Mouse (Mus musculus): ENCODE measurements around the gene Rora. TPM values are rescaled to one million over a fixed set of nuclear protein-coding genes. Genes with fewer than 3 reads are reported as not detected.

Rora gene
- polyA plus RNA-seq, 1 experiment from 2014 or later, result 4.2 TPM

DNA sequence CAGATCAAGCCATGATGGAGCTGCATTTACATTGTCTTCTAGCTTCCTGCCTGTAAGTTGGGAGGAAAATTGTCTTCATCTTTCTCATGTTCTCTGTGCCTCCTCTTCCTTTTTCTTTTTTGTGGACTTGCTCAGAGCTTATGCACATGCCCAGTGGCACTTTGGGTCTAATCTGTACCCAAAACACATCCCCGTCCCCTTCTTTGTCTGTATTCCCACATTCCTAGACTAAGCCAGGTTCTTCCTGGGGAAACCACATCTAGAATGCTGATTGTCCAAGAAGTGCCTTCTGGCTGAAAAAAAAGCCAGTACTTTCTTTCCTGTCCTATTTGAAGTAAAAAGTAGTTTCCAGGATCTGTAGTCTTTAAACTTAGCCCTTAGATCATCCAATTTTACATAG is 367.9 kb downstream of the Rora start:
- 85% methylated on average over 1 of the region's 1 CpGs for WGBS
- H3K4me1 ChIP-seq (replicated peaks), result peaks cover 11% of the 10 kb centered on the region
- no peaks in the 10 kb centered on the region for H3K9me3 ChIP-seq
- H3K27me3 ChIP-seq (ENCODE audit: insufficient read depth, poor library complexity, severe bottlenecking), result no peaks in the 10 kb centered on the region; the same call in 1 of the 2 replicates
- DNase-seq (ENCODE audit: low spot score), result no peak
- no peak overlapping the region for H3K27ac ChIP-seq
- no peak overlapping the region for H3K4me3 ChIP-seq
- no peaks in the 10 kb centered on the region for H3K36me3 ChIP-seq

DNA sequence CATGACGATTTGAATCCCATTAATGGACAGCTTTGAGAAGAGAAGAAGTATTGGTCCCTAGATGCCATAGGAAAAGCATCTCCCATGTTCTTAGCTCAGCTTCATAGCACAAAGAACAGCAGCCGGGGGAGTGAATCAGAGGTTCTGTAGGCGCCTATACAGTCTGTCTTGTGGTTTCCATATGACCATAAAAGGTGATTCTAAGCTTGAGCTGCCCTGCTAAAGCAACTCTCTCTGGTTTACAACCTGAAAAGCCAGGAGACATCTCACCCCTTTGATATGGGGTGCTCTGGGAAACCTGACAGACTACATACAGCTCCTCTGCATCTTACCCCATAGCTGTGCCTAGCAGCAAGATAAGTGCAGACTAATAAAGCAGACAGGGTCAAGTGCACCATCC is 369.7 kb downstream of the Rora start:
- peaks cover 4% of the 10 kb centered on the region; the same call in 1 of the 2 replicates for H3K27me3 ChIP-seq (ENCODE audit: insufficient read depth, poor library complexity, severe bottlenecking)
- WGBS, result 89% methylated on average over 3 of the region's 3 CpGs
- no peaks in the 10 kb centered on the region for H3K9me3 ChIP-seq
- H3K4me1 ChIP-seq (replicated peaks), result peaks cover 25% of the 10 kb centered on the region
- H3K4me3 ChIP-seq, result no peak overlapping the region
- H3K27ac ChIP-seq, result no peak overlapping the region
- no peak for DNase-seq (ENCODE audit: low spot score)
- H3K36me3 ChIP-seq, result no peaks in the 10 kb centered on the region

DNA sequence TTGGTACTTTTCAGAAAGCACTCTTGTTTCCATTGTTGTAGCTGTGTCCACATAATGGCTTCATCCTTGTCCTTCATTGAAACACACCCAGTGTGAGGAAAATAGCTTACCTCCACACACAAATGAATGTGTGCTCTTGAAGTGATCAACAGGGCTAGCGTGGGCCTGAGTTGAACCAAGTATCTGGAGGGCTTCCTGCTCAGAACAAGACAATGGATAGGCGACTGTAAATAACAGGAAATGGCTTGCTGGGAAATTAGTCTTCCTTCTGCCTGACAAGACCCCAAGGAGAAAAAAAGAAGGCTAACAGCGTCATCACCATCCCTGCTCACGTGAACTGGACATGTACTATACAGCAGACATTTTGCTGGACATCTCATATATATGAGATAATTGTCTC is 374.6 kb downstream of the Rora start:
- Histone ChIP-seq H3K4me1 (replicated peaks) (peaks cover 25% of the 10 kb centered on the region), H3K4me3 (no peak overlapping the region), H3K36me3 (no peaks in the 10 kb centered on the region), H3K27me3 (ENCODE audit: insufficient read depth, poor library complexity, severe bottlenecking) (peaks cover 4% of the 10 kb centered on the region; the same call in 1 of the 2 replicates), H3K9me3 (no peaks in the 10 kb centered on the region), H3K27ac (no peak overlapping the region)
- DNase-seq (ENCODE audit: low spot score), result no peak
- WGBS, result 77% methylated on average over 4 of the region's 4 CpGs

DNA sequence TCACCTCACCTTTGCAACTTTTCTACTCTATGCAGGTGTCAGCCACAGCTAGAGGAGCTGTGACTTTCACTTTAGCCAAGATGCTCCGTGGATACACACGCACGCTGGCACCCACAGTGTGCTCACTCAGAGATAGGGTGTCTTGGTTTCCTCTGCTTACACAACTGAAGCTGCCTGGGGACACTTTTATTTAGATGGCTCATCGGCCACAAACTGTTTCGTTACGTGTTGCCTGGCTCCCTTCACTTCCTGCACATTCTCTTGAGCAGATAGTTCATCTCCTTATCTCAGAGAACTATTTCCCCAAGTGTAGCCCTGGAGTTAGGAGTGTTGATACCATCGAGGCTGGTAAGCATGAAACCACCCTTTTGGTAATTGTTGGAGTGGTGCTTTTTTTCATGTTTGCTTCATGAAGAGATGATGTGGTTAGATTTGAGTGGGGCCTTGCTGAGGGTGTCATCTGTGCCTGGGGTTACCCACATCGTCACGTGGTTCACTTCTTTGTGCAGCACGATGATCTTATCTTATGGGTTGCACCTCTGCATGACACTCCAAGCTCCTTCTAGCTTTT is 380.8 kb downstream of the Rora start:
- DNase-seq (ENCODE audit: low spot score), result no peak
- H3K36me3 ChIP-seq, result no peaks in the 10 kb centered on the region
- H3K27me3 ChIP-seq (ENCODE audit: insufficient read depth, poor library complexity, severe bottlenecking), result no peaks in the 10 kb centered on the region
- no peak overlapping the region for H3K27ac ChIP-seq
- H3K4me1 ChIP-seq (replicated peaks), result peaks cover 6% of the 10 kb centered on the region
- 92% methylated on average over 10 of the region's 10 CpGs for WGBS
- H3K9me3 ChIP-seq, result 0 out of 2 replicates have a peak, but pooled peaks cover 2% of the 10 kb centered on the region
- no peak overlapping the region for H3K4me3 ChIP-seq

DNA sequence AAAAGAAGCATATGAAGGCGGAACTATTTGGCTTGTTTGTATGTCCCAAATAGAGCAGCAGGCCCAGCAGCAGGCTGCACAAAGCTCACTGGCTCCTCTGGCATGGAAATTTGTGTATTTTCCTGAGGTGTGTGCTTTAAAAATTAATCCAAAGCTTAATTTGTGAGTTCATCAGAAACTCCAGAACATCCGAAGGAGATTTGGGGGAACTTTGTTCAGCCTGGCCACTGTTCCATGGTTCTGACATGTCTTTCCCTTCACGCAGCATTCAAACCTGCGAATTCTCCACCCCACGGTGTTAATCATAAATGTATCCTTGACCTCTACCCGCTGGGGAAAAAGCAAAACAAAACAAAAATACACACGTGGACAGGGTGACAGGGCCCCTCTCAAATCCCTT is 381.9 kb downstream of the Rora start:
- Histone ChIP-seq H3K27me3 (ENCODE audit: insufficient read depth, poor library complexity, severe bottlenecking) (no peaks in the 10 kb centered on the region), H3K4me1 (replicated peaks) (peaks cover 6% of the 10 kb centered on the region), H3K4me3 (no peak overlapping the region), H3K27ac (no peak overlapping the region), H3K36me3 (no peaks in the 10 kb centered on the region), H3K9me3 (0 out of 2 replicates have a peak, but pooled peaks cover 2% of the 10 kb centered on the region)
- DNase-seq (ENCODE audit: low spot score), result no peak
- 84% methylated on average over 7 of the region's 7 CpGs for WGBS

DNA sequence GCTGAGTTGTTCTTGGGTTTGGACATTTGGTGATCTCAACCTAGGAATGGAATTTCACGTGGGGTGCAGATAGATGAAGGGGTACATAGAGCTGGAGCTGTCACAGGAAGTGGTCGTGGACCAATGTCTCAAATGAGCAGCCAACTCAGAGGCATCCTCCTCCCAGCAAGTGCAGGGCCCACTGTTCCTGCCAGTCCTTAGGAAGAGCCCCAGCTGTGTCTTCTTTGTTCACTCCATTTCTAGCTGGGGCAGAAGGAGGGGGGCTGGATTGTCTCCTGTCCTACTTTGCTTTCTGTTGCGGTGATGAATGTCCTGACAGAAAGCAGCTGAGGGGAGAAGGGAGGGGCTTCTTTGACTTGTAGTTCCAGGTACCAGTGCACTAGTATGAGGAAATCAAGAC is 382.7 kb downstream of the Rora start:
- Histone ChIP-seq H3K27ac (no peak overlapping the region), H3K9me3 (0 out of 2 replicates have a peak, but pooled peaks cover 2% of the 10 kb centered on the region), H3K27me3 (ENCODE audit: insufficient read depth, poor library complexity, severe bottlenecking) (no peaks in the 10 kb centered on the region), H3K36me3 (no peaks in the 10 kb centered on the region), H3K4me3 (no peak overlapping the region), H3K4me1 (replicated peaks) (peaks cover 6% of the 10 kb centered on the region)
- no peak for DNase-seq (ENCODE audit: low spot score)
- WGBS, result 35% methylated on average over 3 of the region's 3 CpGs

DNA sequence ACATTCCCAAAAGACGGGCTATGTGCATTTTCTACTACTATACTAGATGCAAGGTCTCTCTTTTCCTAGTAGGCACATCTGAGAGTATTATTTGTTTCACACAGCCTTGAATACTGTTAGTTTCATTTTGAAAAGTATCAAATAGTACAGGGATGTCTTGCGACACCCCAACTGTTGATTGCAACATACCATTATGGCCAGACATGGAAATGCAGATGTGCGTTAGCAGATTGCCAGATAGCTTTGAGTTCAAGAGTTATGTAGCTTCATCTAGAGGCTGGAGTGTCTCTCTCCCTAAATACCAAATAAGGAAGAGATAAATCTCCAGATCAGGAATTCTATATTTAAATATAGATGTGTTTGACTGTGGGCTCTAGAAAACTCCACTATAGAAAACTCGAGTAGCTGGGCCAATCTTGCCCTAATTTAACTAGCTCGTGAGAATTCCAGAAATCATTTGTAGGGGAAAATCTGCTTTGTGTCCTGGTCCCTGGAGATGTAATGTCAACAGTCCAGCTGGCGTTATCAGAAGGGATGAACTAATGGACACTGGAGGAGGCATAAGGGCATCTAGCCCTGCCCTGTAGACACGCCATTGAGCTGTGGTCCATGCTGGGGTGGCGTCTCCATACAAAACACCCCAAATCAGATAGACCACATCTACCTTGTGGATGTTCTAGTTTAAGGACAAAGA is 390.5 kb downstream of the Rora start:
- no peaks in the 10 kb centered on the region for H3K27me3 ChIP-seq (ENCODE audit: insufficient read depth, poor library complexity, severe bottlenecking)
- no peaks in the 10 kb centered on the region for H3K36me3 ChIP-seq
- WGBS, result 87% methylated on average over 8 of the region's 8 CpGs
- no peak for DNase-seq (ENCODE audit: low spot score)
- H3K4me1 ChIP-seq (replicated peaks), result no peaks in the 10 kb centered on the region
- H3K9me3 ChIP-seq, result 0 out of 2 replicates have a peak, but pooled peaks cover under 1% of the 10 kb centered on the region
- H3K4me3 ChIP-seq, result no peak overlapping the region
- no peak overlapping the region for H3K27ac ChIP-seq

DNA sequence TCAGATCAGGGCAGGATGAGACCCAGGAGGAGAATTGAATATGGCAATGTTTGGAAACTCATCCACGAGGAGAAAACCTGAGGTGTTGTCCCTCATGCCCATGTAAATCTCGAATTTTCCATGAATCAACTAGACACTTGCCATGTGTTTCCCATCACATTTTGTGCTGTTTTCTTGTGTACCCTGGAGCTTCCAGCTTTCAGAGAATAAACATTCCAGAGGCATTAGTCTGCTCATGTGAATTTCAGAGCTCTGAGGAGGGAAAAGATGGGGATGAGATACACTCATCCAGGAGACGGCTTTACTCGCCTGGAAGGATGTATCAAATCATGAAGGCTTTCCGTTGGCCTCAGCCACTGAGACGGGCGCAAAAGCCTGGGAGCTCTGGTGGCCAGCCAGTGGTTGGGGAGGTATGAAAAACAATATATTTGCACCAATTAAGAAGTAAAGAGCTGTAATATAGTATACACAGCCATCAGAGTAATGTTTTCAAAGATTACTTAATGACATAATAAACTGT is 391.1 kb downstream of the Rora start:
- DNase-seq (ENCODE audit: low spot score), result no peak
- WGBS, result 92% methylated on average over 7 of the region's 7 CpGs
- no peaks in the 10 kb centered on the region for H3K9me3 ChIP-seq
- no peaks in the 10 kb centered on the region for H3K4me1 ChIP-seq (replicated peaks)
- no peaks in the 10 kb centered on the region for H3K36me3 ChIP-seq
- H3K27me3 ChIP-seq (ENCODE audit: insufficient read depth, poor library complexity, severe bottlenecking), result no peaks in the 10 kb centered on the region
- H3K27ac ChIP-seq, result no peak overlapping the region
- no peak overlapping the region for H3K4me3 ChIP-seq

DNA sequence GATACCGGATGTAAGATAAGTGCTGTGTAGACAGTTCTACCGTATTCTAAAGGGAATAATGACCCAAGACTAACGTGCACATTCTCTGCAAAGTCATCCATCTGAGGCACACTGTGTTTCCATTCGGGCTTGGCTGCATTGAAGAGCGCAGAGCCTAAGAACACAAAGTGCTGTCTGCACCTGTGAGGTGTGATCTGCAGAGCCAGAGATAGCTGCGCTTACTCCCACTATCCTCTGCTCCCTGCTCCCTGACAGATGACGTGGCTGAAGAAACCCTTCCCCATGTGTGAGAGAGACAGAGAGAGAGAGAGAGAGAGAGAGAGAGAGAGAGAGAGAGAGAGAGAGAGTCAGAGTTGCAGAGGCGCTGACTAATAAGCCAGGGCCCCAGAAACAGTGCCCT is 392.3 kb downstream of the Rora start:
- no peak for DNase-seq (ENCODE audit: low spot score)
- whole genome bisulfite sequencing, result 89% methylated on average over 8 of the region's 8 CpGs
- no peaks in the 10 kb centered on the region for H3K27me3 ChIP-seq (ENCODE audit: insufficient read depth, poor library complexity, severe bottlenecking)
- H3K4me3 ChIP-seq, result no peak overlapping the region
- H3K9me3 ChIP-seq, result no peaks in the 10 kb centered on the region
- H3K36me3 ChIP-seq, result no peaks in the 10 kb centered on the region
- H3K27ac ChIP-seq, result no peak overlapping the region
- H3K4me1 ChIP-seq (replicated peaks), result no peaks in the 10 kb centered on the region

DNA sequence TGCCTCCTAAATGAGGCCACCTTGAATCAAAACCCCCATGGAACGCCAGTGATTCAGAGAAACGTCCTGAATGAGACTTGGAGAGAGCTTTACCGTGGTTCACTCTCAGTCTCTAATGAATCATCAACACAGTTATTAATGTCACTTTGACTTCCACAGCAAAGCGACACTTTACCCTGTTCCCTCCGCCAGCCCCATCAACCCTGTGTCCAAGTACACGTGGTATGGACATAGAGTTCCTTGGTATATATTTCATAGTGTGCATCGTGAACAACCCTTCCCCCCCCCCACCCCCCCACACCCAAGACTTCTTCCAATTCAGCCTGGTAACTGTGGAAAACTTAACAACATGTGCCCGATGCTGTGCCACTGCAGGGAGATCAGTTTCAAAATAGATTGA is 397.3 kb downstream of the Rora start:
- H3K27ac ChIP-seq, result no peak overlapping the region
- 87% methylated on average over 8 of the region's 8 CpGs for WGBS
- H3K36me3 ChIP-seq, result no peaks in the 10 kb centered on the region
- no peak overlapping the region for H3K4me3 ChIP-seq
- H3K9me3 ChIP-seq, result no peaks in the 10 kb centered on the region
- H3K27me3 ChIP-seq (ENCODE audit: insufficient read depth, poor library complexity, severe bottlenecking), result no peaks in the 10 kb centered on the region
- no peak for DNase-seq (ENCODE audit: low spot score)
- no peaks in the 10 kb centered on the region for H3K4me1 ChIP-seq (replicated peaks)

DNA sequence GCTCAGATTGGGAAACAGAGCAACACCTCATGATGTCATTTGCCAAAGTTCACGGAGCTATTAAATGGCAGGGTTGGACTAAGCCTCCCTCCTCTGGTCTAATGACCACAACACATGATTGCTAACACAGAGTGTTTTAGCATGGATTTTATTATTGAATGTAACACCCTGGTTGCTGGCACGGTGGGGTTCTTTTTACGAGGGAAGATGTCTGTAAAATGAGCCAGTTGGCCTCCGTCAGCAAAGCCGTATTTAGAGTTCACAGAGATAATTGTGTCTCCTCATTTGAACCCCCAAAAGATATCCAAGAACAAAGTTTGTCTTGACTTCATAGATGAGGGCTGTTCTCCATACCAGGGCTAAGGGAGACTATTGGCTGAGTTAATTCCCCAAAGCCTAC is 398.3 kb downstream of the Rora start:
- Histone ChIP-seq H3K4me3 (no peak overlapping the region), H3K36me3 (no peaks in the 10 kb centered on the region), H3K9me3 (no peaks in the 10 kb centered on the region), H3K4me1 (replicated peaks) (no peaks in the 10 kb centered on the region), H3K27me3 (ENCODE audit: insufficient read depth, poor library complexity, severe bottlenecking) (no peaks in the 10 kb centered on the region), H3K27ac (no peak overlapping the region)
- 85% methylated on average over 5 of the region's 5 CpGs for WGBS
- no peak for DNase-seq (ENCODE audit: low spot score)

DNA sequence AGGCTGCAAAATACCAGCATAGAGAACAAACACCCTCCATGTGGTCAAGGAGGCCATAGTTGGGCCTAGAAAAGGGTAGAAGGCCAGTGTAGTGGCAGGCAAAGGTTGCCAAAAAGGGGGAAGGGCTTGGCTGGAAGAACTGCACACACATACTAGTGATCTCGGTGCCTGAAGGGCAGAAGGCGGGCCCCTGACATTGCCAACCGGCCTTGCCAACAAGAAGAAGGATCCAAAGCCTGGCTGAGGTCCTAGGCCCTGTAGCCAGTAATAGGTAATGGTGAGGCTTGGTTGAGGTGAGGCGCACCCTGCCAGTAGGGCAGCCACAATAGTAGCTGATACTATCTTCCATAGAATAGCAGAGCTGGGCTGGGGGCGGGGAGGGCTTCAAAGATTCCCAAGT is 401.7 kb downstream of the Rora start:
- H3K27me3 ChIP-seq (ENCODE audit: insufficient read depth, poor library complexity, severe bottlenecking), result no peaks in the 10 kb centered on the region
- H3K9me3 ChIP-seq, result no peaks in the 10 kb centered on the region
- no peak overlapping the region for H3K4me3 ChIP-seq
- DNase-seq (ENCODE audit: low spot score), result no peak
- no peak overlapping the region for H3K27ac ChIP-seq
- 94% methylated on average over 5 of the region's 5 CpGs for WGBS
- H3K36me3 ChIP-seq, result no peaks in the 10 kb centered on the region
- H3K4me1 ChIP-seq (replicated peaks), result no peaks in the 10 kb centered on the region

DNA sequence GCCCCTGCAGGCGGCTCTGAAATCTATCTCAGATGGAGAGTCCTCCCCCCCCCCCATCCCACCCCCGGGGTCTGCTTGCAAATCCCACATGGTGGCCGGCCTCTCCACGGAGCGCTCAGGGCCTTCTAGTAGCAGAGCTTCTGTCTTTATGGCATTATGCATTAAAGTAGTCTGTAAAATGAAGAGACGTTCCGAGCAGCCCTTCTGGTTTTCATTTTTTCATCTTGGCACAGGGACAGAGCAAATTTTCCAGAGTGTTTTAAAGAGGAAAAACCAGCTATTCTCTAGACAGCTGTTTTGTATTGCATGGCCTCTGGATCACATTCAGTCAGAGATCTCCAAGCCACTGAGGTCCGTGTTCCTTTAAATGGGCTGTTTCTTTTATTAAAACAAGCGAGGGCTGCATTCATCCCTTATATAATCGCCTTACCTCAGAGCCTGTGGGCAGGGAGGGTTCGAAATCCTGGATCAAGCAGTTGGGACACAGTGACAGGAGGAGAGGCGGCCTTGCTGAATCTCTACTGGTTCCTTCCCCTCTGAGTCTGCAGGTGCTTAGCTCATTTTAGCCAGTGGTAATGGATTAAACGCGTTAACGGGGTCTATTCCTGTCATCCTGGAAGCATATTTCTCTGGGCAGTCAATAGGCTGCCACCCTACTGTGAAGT is 417.7 kb downstream of the Rora start:
- Histone ChIP-seq H3K9me3 (no peaks in the 10 kb centered on the region), H3K27me3 (ENCODE audit: insufficient read depth, poor library complexity, severe bottlenecking) (no peaks in the 10 kb centered on the region), H3K4me3 (no peak overlapping the region), H3K4me1 (replicated peaks) (peaks cover 6% of the 10 kb centered on the region; the same call in 1 of the 2 replicates), H3K27ac (no peak overlapping the region), H3K36me3 (no peaks in the 10 kb centered on the region)
- WGBS, result 76% methylated on average over 15 of the region's 15 CpGs
- DNase-seq (ENCODE audit: low spot score), result no peak

All from hindbrain, embryonic 10.5 days (tissue).